Mouse (Mus musculus) lung, adult 2 months (tissue): Measurements from ENCODE around the gene Polg. TPM values are rescaled to one million over a fixed set of nuclear protein-coding genes. Genes with fewer than 3 reads are reported as not detected.

Source experiments
- DNase-seq: peaks from one replicate; pipeline ENCODE4 v3.0.0; 2022
- H3K4me1 ChIP-seq: fragments of 200-500 bp; 2 replicates; pipeline ENCODE4 v1.6.1; 2011; ENCODE audit warnings: low read length; ENCODE audit not compliant: control insufficient read depth, insufficient read depth
- H3K4me3 ChIP-seq: fragments of 200-500 bp; replicated peaks from 2 replicates; pipeline ENCODE3; 2011; ENCODE audit warnings: low read depth, mild to moderate bottlenecking, control low read depth, low read length; ENCODE audit errors: extremely low read depth
- CTCF ChIP-seq: fragments of 200-500 bp; IDR thresholded peaks from 2 replicates; pipeline ENCODE4 v1.5.1; 2011; ENCODE audit warnings: mild to moderate bottlenecking, low read length, control low read depth; ENCODE audit not compliant: insufficient read depth
- POLR2A ChIP-seq: fragments of 200-500 bp; IDR thresholded peaks from 2 replicates; pipeline ENCODE4 v1.6.1; 2011; ENCODE audit warnings: low read depth, mild to moderate bottlenecking, control low read depth, low read length, borderline replicate concordance; ENCODE audit errors: extremely low read depth
- WGBS: fragments of 180-500 bp; shearing (Covaris S2); methylation state at CpG from one replicate; pipeline ENCODE4 v1.1.7; 2018; 5-methylcytosine and 5-hydroxymethylcytosine counted together
- polyA plus RNA-seq: library from polyadenylated mRNA; depleted of rRNA; stranded (reverse); fragments of >200 nt; gene quantifications from 2 replicates; pipeline ENCODE4 v1.2.3, GENCODE M21; 2012

Gene Polg
- polyA plus RNA-seq, 1 experiment = 61.4 TPM

DNA sequence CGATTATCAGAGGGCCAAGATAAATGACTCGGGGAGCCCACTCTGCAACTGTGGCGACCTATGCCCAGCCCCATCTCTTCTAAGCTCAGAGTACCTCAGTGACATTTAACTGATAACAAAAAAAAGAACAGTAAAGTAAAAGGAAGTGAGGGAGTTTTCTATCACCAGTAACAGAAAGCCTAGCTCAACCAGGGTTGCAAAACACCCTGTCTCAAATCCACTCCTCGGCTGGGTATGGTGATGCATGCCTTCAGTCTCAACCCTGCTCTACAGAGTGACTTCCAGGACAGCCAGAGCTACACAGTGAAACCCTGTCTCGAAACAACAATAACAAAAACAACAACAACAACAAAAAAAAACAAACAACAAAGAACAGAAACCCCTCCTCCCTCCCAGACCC, 3.6 kb upstream of the Polg start:
- no peak for TF ChIP-seq POLR2A
- no peak for TF ChIP-seq CTCF
- peaks cover 5% of the 10 kb centered on the region for H3K4me1 ChIP-seq
- no peak for DNase-seq
- WGBS = 75% methylated on average over 5 of the region's 5 CpGs
- H3K4me3 ChIP-seq = no peak overlapping the region

DNA sequence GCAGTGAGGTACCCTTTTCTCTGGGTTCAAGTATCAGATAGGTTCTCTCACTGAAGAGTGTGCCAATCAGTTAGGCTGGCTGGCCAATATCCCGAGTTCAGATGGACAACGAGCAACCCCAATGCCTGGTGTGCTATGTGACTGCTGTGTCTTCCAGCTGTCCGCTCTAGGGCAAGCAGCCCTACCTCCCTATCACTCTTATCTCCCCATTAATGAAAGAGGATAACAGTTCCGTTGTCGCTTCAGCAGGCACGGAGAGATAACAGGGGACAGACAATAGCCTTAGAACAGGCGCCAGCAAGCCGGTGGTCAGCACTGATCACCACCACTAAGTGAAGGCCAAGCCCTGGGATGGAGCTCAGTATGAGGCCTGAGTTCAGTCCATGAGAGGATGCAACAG, 2.8 kb upstream of the Polg start:
- WGBS = 52% methylated on average over 8 of the region's 8 CpGs
- no peak for DNase-seq
- TF ChIP-seq CTCF = no peak
- no peak for TF ChIP-seq POLR2A
- Histone ChIP-seq H3K4me1 (peaks cover 4% of the 10 kb centered on the region; the same call in 1 of the 2 replicates), H3K4me3 (no peak overlapping the region)

DNA sequence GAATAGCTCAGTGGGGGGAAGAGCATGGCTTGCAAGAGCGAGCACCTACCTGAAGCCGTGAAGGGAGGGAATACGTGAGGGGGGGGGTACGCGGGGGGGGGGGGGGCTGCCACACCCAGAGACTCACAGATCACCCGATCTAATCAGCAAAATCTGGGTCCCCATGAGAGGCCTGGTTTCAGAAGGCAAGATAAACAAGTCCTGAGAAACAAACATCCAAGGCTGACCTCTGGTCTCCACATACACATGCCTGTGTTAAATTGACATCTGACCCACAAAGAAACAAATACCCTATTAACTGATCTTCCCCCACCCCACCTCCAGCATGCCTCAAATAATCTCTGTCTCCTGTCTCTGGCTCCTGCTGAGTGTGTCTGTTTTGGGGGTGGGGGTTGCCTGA, 1.8 kb upstream of the Polg start:
- no peak for DNase-seq
- H3K4me3 ChIP-seq = no peak overlapping the region
- WGBS = 14% methylated on average over 4 of the region's 6 CpGs
- H3K4me1 ChIP-seq = peaks cover 4% of the 10 kb centered on the region; the same call in 1 of the 2 replicates
- TF ChIP-seq CTCF (no peak), POLR2A (no peak)

DNA sequence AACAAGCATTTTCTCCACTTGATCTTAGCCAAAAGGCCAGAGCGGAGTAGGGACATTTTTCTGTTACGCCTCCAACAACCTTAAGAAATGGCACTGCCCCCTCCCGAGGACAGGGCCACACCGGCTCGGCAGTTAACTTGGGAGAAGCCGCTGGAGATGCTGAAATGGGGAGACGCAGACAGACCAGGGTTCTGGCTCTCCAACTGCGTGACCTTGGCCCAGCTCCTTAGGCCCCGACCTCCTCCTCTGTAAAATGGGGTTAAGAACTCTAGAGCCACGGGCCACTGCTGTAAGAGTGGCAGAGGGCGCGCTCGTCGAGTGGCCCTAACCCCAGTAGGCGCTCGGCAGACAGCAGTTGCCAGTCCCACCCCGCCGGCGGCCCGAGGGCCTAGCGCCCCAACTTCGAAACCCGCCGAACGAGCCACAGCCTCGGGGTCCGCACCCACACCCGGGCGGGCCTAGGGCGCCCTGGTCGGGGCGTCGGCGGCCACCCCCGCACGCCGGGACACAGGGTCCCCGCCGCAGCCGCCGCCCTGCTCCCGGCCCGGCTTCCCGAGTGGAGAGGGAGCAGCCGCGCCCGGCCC, 609 bp downstream of the Polg start:
- under 1% methylated on average over 41 of the region's 47 CpGs for WGBS
- H3K4me3 ChIP-seq = peak overlapping the region; percentile 66
- peaks cover 4% of the 10 kb centered on the region; the same call in 1 of the 2 replicates for H3K4me1 ChIP-seq
- TF ChIP-seq POLR2A = peak; percentile 8; the same call in 1 of the 2 replicates
- TF ChIP-seq CTCF = no peak
- DNase-seq = peak; percentile 77

DNA sequence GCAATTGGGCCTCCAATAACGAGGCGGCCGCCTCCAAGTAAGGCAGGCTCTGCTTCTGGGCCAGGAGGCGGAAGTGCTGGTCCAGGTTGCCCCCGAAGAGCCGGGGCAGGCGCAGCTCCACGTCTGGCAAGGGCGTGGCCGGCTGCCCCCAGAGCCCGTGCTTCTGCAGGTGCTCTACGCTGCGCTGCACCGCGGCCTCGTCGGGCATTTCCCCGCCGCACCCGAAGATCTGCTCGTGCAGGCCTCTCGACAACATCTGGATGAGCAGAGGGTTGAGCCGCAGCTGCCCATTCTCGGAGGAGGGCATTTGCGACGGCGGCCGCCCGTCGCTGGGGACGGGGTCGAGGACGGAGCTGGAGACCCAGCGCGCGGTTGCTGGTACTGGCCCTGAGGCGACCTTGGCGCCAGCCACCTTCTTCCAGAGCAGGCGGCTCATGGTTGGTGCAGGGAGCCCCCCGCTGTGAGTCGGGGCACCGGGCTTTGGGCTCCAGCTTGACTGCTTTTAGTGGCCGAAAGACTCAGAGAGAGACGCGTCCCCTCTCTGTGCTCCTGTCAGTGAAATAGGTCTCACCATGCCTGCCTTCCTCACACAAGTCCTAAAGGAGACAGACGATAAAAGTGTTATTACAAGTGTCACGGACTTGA, 1.3 kb downstream of the Polg start:
- 17% methylated on average over 47 of the region's 47 CpGs for WGBS
- TF ChIP-seq CTCF (no peak), POLR2A (no peak)
- Histone ChIP-seq H3K4me3 (peak overlapping the region; percentile 66), H3K4me1 (peaks cover 4% of the 10 kb centered on the region; the same call in 1 of the 2 replicates)
- DNase-seq = no peak

DNA sequence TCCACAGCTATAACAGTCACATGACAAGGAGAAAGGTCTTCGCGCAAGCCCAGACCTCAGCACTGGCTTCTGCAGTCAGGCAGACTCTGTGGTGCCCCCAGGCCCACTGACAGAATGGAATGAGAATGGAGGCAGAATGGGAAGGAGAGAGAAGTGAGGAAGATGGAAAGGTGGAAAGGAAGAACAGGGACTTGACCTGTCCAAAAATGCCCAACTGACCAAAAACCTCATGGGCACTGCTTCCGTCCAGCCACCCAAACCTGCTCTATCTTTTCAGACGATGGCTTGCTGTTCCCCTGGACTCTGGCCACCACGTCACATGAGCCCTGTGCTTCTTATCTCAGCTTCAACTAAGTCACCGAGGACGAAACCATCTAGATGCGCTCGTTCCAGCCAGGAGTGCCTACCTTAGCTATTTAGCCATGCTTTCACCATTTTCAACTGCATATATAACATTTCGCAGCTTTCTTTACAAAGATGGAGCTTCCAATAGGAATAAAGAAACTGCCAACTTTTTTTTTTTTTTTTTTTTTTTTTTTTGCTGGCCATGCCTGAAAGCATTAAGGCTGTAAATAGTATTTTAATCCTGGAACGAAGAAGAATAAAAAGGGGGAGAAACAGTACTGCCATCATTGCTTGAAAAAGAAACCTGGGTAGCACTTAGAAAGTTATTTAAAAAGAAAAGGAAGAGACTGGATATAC, 2.6 kb downstream of the Polg start:
- no peak for DNase-seq
- 80% methylated on average over 11 of the region's 11 CpGs for WGBS
- TF ChIP-seq POLR2A = no peak
- no peak for TF ChIP-seq CTCF

DNA sequence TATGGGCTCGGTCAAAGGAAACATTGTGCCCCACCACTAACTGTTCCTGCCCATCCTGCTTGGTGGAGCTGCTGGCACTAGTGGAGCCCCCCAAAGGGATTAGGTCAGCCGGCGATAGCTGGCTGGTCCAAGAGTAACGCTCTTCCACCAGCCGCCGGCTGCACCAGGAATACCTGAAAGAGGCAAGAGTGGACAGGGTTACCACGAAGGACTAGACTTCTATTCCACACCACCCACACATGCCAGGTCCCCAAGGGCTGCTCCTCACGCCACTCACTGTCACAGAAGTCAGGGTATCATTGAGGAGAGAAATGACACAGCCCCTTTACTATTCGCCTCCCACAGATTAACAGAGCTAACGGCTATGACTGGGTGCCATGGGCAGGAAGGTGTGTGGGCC, 4.4 kb downstream of the Polg start:
- no peak overlapping the region for H3K4me3 ChIP-seq
- no peaks in the 10 kb centered on the region; the same call in 1 of the 2 replicates for H3K4me1 ChIP-seq
- TF ChIP-seq CTCF = no peak
- no peak for TF ChIP-seq POLR2A
- DNase-seq = no peak
- 96% methylated on average over 10 of the region's 10 CpGs for WGBS

More for the DNA sequence above, 2.6 kb downstream of the Polg start:
- Histone ChIP-seq H3K4me3 (no peak overlapping the region), H3K4me1 (peaks cover 4% of the 10 kb centered on the region; the same call in 1 of the 2 replicates)

DNA sequence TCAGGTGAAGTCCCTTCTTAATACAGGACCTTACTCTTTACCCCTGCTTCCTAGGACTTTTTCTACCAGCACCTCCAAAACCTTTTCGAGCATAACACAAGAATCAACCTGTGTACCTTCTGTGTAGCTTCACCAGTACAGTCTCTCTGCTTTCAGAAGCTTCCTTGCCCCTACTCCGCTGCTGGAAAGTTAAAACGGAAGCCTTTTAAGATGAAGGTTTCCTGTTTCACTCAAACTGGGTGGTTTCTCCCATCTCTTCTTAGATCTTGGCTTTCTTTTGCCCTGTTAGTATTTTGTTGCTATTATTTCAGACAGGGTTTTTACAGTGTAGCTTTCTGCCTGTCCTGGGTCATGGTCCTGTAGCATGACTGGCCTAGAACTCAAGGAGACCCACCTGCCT, 18.7 kb downstream of the Polg start:
- WGBS = 92% methylated on average over 3 of the region's 3 CpGs
- no peak for TF ChIP-seq POLR2A
- TF ChIP-seq CTCF = no peak
- no peak for DNase-seq
- H3K4me3 ChIP-seq = no peak overlapping the region
- no peaks in the 10 kb centered on the region for H3K4me1 ChIP-seq

DNA sequence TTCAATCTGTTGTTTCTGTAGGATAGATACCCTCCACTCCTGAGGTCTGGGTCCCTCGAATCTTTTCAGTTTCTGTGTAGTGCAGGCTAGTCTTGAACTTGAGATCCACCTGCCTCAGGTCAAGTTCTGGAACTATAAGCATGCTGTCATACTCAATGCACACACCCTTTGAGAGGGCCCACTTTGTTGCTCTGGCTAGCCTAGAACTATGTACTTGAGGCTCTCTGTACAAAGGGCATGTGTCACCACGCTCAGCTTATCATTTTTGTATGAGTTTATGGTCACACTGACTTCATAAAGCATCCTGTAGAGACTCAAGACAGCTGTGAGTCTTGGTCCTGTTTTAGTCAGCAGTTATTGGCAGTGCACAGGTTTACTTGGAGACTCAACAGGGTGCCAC, 19.1 kb downstream of the Polg start:
- 91% methylated on average over 2 of the region's 2 CpGs for WGBS
- Histone ChIP-seq H3K4me3 (no peak overlapping the region), H3K4me1 (no peaks in the 10 kb centered on the region)
- TF ChIP-seq CTCF = no peak
- no peak for TF ChIP-seq POLR2A
- no peak for DNase-seq

DNA sequence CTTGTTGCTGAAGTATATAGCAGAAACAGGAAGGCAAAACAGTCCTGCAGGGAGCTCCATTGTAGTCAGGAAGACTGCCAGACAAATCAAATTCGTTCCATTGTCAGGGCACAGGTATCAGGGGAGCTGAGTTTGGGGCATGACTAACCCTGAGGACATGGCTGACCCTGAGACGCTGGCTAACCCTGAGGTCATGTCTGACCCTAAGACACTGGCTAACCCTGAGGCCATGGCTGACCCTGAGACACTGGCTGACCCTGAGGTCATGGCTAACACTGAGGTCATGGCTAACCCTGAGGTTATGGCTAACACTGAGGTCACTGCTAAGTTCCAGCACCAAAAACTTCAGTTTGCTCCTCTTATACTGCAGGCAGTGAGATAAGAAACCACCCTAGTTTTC, 26.1 kb downstream of the Polg start:
- WGBS = 79% methylated on average over 2 of the region's 2 CpGs
- no peak for DNase-seq
- TF ChIP-seq CTCF (no peak), POLR2A (no peak)

More for the DNA sequence above, 26.1 kb downstream of the Polg start:
- H3K4me1 ChIP-seq = no peaks in the 10 kb centered on the region
- no peak overlapping the region for H3K4me3 ChIP-seq
